Mouse (Mus musculus) regulatory T cell (primary cell): ENCODE measurements around the gene Slc4a1ap.
"Not testable (repeated sequence)": the region's sequence is repeated elsewhere in the genome, so short reads cannot be mapped to it uniquely, and the experiment has no call there.

Experiments
- in situ Hi-C: fragments of 300-600 bp; cut with MboI, MseI; formaldehyde crosslinking; loops from one replicate; pipeline ENCODE4 v1.15.1; 2025; ENCODE audit warnings: high pct_unique_total_duplicates

The Slc4a1ap gene

GRCm38 (mm10) chr5:31566457-31566856 is 39.7 kb downstream of the Slc4a1ap start:
- in situ Hi-C loops: no loop called here

GRCm38 (mm10) chr5:31567951-31568657 is 41.3 kb downstream of the Slc4a1ap start:
- in situ Hi-C loops: no loop called here

GRCm38 (mm10) chr5:31571023-31571608 is 44.3 kb downstream of the Slc4a1ap start:
- in situ Hi-C loops: no loop called here

GRCm38 (mm10) chr5:31573722-31574121 is 46.9 kb downstream of the Slc4a1ap start:
- in situ Hi-C loops: no loop called here

GRCm38 (mm10) chr5:31576539-31576975 is 49.8 kb downstream of the Slc4a1ap start:
- in situ Hi-C loops: loop anchor here (5.0 kb wide), 1 partner anchor 121 kb away; the partner anchor contains the start of genes Babam2 and Rbks

GRCm38 (mm10) chr5:31581263-31581662 is 54.5 kb downstream of the Slc4a1ap start:
- in situ Hi-C loops: no loop called here

- in situ Hi-C loops: no loop called here
These were observed 55.1 kb downstream of the Slc4a1ap start for GRCm38 (mm10) chr5:31581932-31582331.

- in situ Hi-C loops: no loop called here
These were observed 56.5 kb downstream of the Slc4a1ap start for GRCm38 (mm10) chr5:31583261-31583660.

GRCm38 (mm10) chr5:31585526-31585925 is 58.7 kb downstream of the Slc4a1ap start:
- in situ Hi-C loops: no loop called here

GRCm38 (mm10) chr5:31588016-31588415 is 61.2 kb downstream of the Slc4a1ap start:
- in situ Hi-C loops: no loop called here

- in situ Hi-C loops: not testable (repeated sequence)
These were observed 61.9 kb downstream of the Slc4a1ap start for GRCm38 (mm10) chr5:31588672-31589071.

- in situ Hi-C loops: no loop called here
These were observed 63.0 kb downstream of the Slc4a1ap start for GRCm38 (mm10) chr5:31589711-31590319.

- in situ Hi-C loops: no loop called here
These were observed 64.3 kb downstream of the Slc4a1ap start for GRCm38 (mm10) chr5:31591122-31591521.

GRCm38 (mm10) chr5:31595868-31596267 is 69.1 kb downstream of the Slc4a1ap start:
- in situ Hi-C loops: no loop called here

- in situ Hi-C loops: no loop called here
These were observed 70.0 kb downstream of the Slc4a1ap start, which contains the start of gene Mrpl33 for GRCm38 (mm10) chr5:31596481-31597429. TSS of gene Mrpl33 (plus strand) at chr5:31596935.

- in situ Hi-C loops: no loop called here
These were observed 70.7 kb downstream of the Slc4a1ap start for GRCm38 (mm10) chr5:31597430-31597944.

- in situ Hi-C loops: no loop called here
These were observed 71.3 kb downstream of the Slc4a1ap start for GRCm38 (mm10) chr5:31598121-31598520.

GRCm38 (mm10) chr5:31598579-31598978 is 71.8 kb downstream of the Slc4a1ap start:
- in situ Hi-C loops: no loop called here

- in situ Hi-C loops: no loop called here
These were observed 72.4 kb downstream of the Slc4a1ap start for GRCm38 (mm10) chr5:31599161-31599560.

GRCm38 (mm10) chr5:31601162-31601722 is 74.4 kb downstream of the Slc4a1ap start:
- in situ Hi-C loops: no loop called here

GRCm38 (mm10) chr5:31602377-31602776 is 75.6 kb downstream of the Slc4a1ap start:
- in situ Hi-C loops: no loop called here
